Mouse (Mus musculus): ENCODE results near the gene Gtsf1. TPM values are rescaled to one million over a fixed set of nuclear protein-coding genes. Genes with fewer than 3 reads are reported as not detected.

The Gtsf1 gene
- polyA plus RNA-seq (2014; fragmentation: Illumina TruSeq; extraction: RNeasy Lipid Tissue Mini Kit (QIAGEN cat#74804); ENCODE audit: low read depth, low replicate concordance), result 9.4 TPM

GRCm38 (mm10) chr15:103430241-103430640, at the start of gene Gtsf1:
Gtsf1 (minus strand) TSS chr15:103430470.

GRCm38 (mm10) chr15:103453551-103454218, 23.4 kb upstream of the Gtsf1 start, which contains the start of gene Nckap1l:
Nckap1l (plus strand) TSS chr15:103453794.

GRCm38 (mm10) chr15:103448369-103448768, 18.1 kb upstream of the Gtsf1 start, which contains the start of gene Gtsf2:
Gtsf2 (minus strand) TSS chr15:103448469.

GRCm38 (mm10) chr15:103366376-103367149, 63.7 kb downstream of the Gtsf1 start, which contains the start of gene Itga5:
Itga5 (minus strand) TSS chr15:103366763.

Other genes with a start within 250 kb of the Gtsf1 start
- gene Cbx5, start 190.7 kb downstream of the Gtsf1 start, polyA plus RNA-seq (2014; fragmentation: Illumina TruSeq; extraction: RNeasy Lipid Tissue Mini Kit (QIAGEN cat#74804); ENCODE audit: low read depth, low replicate concordance), result 53.6 TPM
- gene Hnrnpa1, start 190.0 kb downstream of the Gtsf1 start, polyA plus RNA-seq (2014; fragmentation: Illumina TruSeq; extraction: RNeasy Lipid Tissue Mini Kit (QIAGEN cat#74804); ENCODE audit: low read depth, low replicate concordance), result 282 TPM
- gene Nfe2, start 172.1 kb downstream of the Gtsf1 start, polyA plus RNA-seq (2014; fragmentation: Illumina TruSeq; extraction: RNeasy Lipid Tissue Mini Kit (QIAGEN cat#74804); ENCODE audit: low read depth, low replicate concordance), result 0.68 TPM
- gene Copz1, start 157.8 kb downstream of the Gtsf1 start, polyA plus RNA-seq (2014; fragmentation: Illumina TruSeq; extraction: RNeasy Lipid Tissue Mini Kit (QIAGEN cat#74804); ENCODE audit: low read depth, low replicate concordance), result 134 TPM
- gene Gpr84, start 119.9 kb downstream of the Gtsf1 start, polyA plus RNA-seq (2014; fragmentation: Illumina TruSeq; extraction: RNeasy Lipid Tissue Mini Kit (QIAGEN cat#74804); ENCODE audit: low read depth, low replicate concordance), result 0.63 TPM
- 27.2 TPM for gene Zfp385a, start 90.4 kb downstream of the Gtsf1 start, polyA plus RNA-seq (2014; fragmentation: Illumina TruSeq; extraction: RNeasy Lipid Tissue Mini Kit (QIAGEN cat#74804); ENCODE audit: low read depth, low replicate concordance)
- 14.1 TPM for gene Itga5, start 63.7 kb downstream of the Gtsf1 start, polyA plus RNA-seq (2014; fragmentation: Illumina TruSeq; extraction: RNeasy Lipid Tissue Mini Kit (QIAGEN cat#74804); ENCODE audit: low read depth, low replicate concordance)
- 3.1 TPM for gene Gtsf2, start 18.0 kb upstream of the Gtsf1 start, polyA plus RNA-seq (2014; fragmentation: Illumina TruSeq; extraction: RNeasy Lipid Tissue Mini Kit (QIAGEN cat#74804); ENCODE audit: low read depth, low replicate concordance)
- 11.8 TPM for gene Nckap1l, start 23.3 kb upstream of the Gtsf1 start, polyA plus RNA-seq (2014; fragmentation: Illumina TruSeq; extraction: RNeasy Lipid Tissue Mini Kit (QIAGEN cat#74804); ENCODE audit: low read depth, low replicate concordance)
- 5.9 TPM for gene Pde1b, start 72.6 kb upstream of the Gtsf1 start, polyA plus RNA-seq (2014; fragmentation: Illumina TruSeq; extraction: RNeasy Lipid Tissue Mini Kit (QIAGEN cat#74804); ENCODE audit: low read depth, low replicate concordance)
- 26.2 TPM for gene Ppp1r1a, start 107.5 kb upstream of the Gtsf1 start, polyA plus RNA-seq (2014; fragmentation: Illumina TruSeq; extraction: RNeasy Lipid Tissue Mini Kit (QIAGEN cat#74804); ENCODE audit: low read depth, low replicate concordance)
- not detected for gene Glycam1, start 134.6 kb upstream of the Gtsf1 start, polyA plus RNA-seq (2014; fragmentation: Illumina TruSeq; extraction: RNeasy Lipid Tissue Mini Kit (QIAGEN cat#74804); ENCODE audit: low read depth, low replicate concordance)